Mouse (Mus musculus): Measurements from ENCODE around the gene Ergic1.
A peak's percentile ranks its signal among the peaks of the same experiment; 100 is the strongest.

Ergic1 gene

GRCm38 (mm10) chr17:26575786-26576690 lies 14.7 kb downstream of the Ergic1 start:
- DNase-seq (ENCODE audit: low spot score): no peak

GRCm38 (mm10) chr17:26576833-26577232 lies 15.5 kb downstream of the Ergic1 start:
- DNase-seq (ENCODE audit: low spot score): no peak

GRCm38 (mm10) chr17:26577309-26577708 lies 16.0 kb downstream of the Ergic1 start:
- DNase-seq (ENCODE audit: low spot score): no peak

GRCm38 (mm10) chr17:26578162-26578561 lies 16.9 kb downstream of the Ergic1 start:
- no peak for DNase-seq (ENCODE audit: low spot score)

DNA sequence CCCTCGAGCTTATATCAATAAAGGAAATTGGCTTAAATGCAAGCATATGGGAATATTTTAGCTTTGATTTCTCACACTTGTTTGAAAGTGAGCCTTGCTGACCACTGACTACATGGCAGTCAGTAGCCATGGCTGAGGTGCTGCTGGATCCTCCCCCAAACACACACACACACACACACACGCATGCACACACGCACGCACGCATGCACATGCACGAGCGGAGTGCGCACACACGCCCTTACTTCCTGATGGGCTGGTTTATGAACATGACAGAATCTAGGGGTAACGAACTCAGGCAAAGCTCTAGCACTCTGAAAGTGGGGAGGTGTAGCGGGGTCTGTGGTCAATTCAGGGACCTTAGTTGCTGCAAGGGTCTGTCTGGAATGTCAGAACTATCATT lies 17.5 kb downstream of the Ergic1 start:
- DNase-seq (ENCODE audit: low spot score): no peak

DNA sequence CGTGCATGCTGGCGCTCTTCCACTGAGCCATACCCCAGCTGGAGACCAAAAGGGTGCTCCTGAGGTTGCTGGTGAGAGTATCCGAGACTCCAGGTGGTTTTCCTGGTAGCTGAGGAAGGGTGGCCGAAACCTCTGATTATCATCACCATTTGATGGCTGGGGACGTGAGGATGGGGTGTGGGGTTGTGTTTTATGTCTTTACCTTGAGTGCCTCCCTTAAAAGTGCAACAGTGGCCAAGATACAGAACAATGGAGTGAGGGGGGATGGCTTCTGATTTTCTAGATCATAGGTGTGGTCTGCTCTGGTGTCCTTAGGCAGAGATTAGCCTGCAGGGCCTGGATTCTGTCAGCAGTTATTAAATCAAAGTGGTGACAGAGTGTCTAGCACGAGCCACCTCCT lies 18.1 kb downstream of the Ergic1 start:
- no peak for DNase-seq (ENCODE audit: low spot score)

GRCm38 (mm10) chr17:26580873-26581401 lies 19.6 kb downstream of the Ergic1 start:
- DNase-seq (ENCODE audit: low spot score): no peak

DNA sequence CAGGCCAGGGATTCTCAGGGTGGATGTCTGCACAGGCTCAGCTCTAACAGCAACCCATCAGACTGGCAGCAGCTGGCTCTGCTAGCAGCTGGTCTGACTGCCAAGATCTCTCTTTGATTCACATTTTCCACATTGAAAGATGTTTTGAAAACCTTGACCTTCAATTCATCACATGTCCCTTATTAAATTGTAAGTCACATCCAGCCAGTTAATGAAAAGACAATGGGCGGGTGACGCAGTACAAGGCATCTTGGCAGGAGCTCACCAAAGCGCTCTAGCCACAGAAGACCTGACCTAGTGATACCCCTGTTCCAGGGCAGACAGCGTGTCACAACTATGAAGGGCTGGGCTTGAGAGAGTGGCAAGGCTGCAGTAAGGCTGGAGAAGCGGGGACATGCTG lies 21.0 kb downstream of the Ergic1 start:
- DNase-seq (ENCODE audit: low spot score): no peak

GRCm38 (mm10) chr17:26583056-26583455 lies 21.8 kb downstream of the Ergic1 start:
- no peak for DNase-seq (ENCODE audit: low spot score)

DNA sequence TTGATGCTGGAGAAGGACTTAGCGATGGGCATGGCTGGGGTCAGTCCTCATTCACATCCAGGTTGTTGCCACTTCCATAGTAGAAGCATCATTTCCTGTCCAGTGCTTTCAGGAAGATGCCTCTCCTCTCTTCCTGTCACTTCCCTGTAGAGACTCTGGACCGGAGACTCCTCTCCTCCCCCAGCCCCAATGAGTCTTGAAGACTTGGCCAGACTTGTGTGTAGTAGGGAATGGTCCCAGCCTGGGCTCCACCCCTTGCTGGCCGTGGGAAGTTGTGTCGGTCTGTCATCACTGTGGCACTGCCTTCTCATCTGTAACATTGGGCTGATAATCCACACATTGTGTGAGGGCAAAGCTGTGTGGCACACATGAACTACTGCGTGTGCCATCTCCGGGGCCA lies 22.3 kb downstream of the Ergic1 start:
- DNase-seq (ENCODE audit: low spot score): no peak

GRCm38 (mm10) chr17:26584063-26584462 lies 22.8 kb downstream of the Ergic1 start:
- no peak for DNase-seq (ENCODE audit: low spot score)

- DNase-seq (ENCODE audit: low spot score): no peak
Observed at GRCm38 (mm10) chr17:26584558-26585136, 23.4 kb downstream of the Ergic1 start.

GRCm38 (mm10) chr17:26587961-26588487 lies 26.7 kb downstream of the Ergic1 start:
- DNase-seq (ENCODE audit: low spot score): no peak

- no peak for DNase-seq (ENCODE audit: low spot score)
Observed at GRCm38 (mm10) chr17:26592510-26592909, 31.2 kb downstream of the Ergic1 start.

DNA sequence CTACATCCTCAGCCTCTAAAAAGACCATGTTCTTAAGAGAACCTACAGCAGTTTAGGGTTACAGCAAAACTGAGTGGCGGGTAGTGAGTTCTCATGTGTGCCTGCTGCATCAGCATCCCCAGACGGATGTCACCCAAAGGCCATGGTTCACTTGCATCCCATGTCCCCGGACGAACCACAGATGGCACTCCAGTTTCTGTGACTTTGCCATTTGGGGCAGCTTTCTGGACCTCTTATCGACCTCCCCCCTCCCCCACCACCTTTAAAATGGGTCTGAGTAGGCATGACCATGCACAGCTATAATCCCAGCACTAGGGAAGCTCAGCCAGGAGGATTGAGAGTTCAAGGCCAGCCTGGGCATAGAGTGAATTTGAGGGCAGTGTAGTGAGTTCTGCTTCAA lies 31.9 kb downstream of the Ergic1 start:
- no peak for DNase-seq (ENCODE audit: low spot score)

- peak; percentile 5 for DNase-seq (ENCODE audit: low spot score)
Observed at GRCm38 (mm10) chr17:26594171-26594570, 32.9 kb downstream of the Ergic1 start.

DNA sequence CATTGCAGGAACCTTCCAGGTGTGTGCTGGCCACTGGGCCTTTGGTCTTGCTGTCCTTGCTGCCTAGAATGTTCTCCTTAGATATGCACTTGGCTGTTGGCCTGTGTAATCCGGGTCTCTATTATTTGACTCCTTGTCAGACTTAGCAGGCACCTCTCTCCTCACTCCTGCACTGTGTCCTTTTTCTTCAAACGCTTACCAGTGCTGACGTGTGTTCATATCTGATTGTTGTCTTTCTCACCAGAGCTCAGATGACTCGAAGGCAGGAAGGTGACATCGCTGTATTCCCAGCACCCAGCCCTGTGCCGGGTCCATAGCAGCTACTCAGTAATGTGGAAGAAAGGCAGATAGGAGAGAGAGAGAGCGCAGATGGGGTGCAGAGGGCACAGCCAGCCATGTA lies 33.7 kb downstream of the Ergic1 start:
- DNase-seq (ENCODE audit: low spot score): peak; percentile 6

GRCm38 (mm10) chr17:26595448-26596167 lies 34.3 kb downstream of the Ergic1 start:
- DNase-seq (ENCODE audit: low spot score): no peak

GRCm38 (mm10) chr17:26596168-26596658 lies 34.9 kb downstream of the Ergic1 start:
- no peak for DNase-seq (ENCODE audit: low spot score)

- no peak for DNase-seq (ENCODE audit: low spot score)
Observed at GRCm38 (mm10) chr17:26596856-26597481, 35.7 kb downstream of the Ergic1 start.

DNA sequence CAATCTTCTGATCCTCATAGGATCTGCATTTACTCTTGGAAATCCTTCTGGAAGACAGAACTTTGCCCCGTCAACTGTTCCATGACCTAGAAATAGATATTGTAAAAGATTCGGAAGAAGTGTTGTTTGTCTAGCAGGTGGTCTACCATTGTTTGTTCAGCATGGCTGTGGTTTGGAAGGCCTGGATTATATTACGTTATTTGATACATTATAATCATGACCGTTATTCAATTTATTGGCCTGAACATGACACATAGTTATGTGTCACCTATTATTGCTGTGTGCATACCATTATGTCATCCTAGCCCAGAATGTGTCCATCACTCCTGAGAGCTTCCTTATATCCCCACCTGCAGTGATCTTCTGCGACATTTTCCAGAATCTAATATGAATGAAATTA lies 37.6 kb downstream of the Ergic1 start:
- DNase-seq (ENCODE audit: low spot score): no peak
